Mouse (Mus musculus): ENCODE measurements around the gene Olfr113. TPM values are rescaled to one million over a fixed set of nuclear protein-coding genes. Genes with fewer than 3 reads are reported as not detected.
"Not testable (repeated sequence)": the region's sequence is repeated elsewhere in the genome, so short reads cannot be mapped to it uniquely, and the experiment has no call there.

Gene Olfr113
- total RNA-seq (2021), result not detected
- long read RNA-seq, experiment 1, result 0 reads
- long read RNA-seq, experiment 2, result 0 reads

GRCm38 (mm10) chr17:37577563-37577962 lies at the start of gene Olfr113:
Gene Olfr113 (minus strand): TSS chr17:37577663.
- DNase-seq (ENCODE audit: low spot score in 2 of 2), result no peak

DNA sequence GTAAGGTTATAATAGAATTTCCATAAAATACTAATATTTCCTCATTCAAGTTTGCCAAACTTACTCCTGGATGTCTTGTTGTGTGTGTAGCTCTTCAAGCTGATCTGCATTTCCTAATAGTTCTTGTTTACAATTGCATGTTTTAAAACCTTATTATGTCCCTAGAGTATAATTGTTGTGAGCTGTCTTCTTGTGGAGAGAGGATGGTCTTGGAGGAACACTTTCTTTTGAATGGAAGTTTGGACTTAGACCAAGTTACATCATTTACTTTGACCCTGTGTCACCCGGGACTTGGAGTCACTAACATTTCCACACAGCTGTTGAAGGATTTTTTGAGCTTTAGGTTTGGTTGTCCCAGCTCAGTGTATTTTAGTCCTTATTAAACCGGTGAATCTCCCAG lies 49.5 kb upstream of the Olfr113 start, which contains the start of the genes Olfr115 and Olfr116:
Gene Olfr115 (minus strand): TSS at position 101 of the 400 bp plus-strand sequence.
Gene Olfr116 (minus strand): TSS at position 191 of the 400 bp plus-strand sequence.
- no peak for DNase-seq (ENCODE audit: low spot score in 2 of 2)

DNA sequence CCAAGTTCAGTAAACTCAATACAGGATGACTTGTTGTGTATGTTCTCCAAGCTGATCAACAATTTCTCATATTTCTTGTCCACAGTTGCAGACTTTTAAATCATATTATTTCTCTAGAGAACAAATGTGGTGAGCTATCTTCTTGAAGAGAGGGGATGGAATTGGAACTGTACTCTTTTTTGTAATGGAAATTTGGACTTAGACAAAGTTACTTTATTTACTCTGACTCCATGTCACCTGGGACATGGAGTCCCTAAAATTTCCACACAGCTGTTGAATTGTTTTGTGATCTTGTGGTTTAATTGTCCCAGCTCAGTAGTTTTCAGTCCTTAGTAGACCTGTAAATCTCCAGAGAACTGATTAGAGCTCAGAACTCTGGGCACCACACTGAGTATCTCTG lies 15.2 kb upstream of the Olfr113 start, which contains the start of gene Olfr114:
Gene Olfr114 (minus strand): TSS at position 101 of the 400 bp plus-strand sequence.
- no peak for DNase-seq (ENCODE audit: low spot score in 2 of 2)

GRCm38 (mm10) chr17:37569351-37569750 lies 8.1 kb downstream of the Olfr113 start, which contains the start of gene Olfr112:
Gene Olfr112 (minus strand): TSS chr17:37569451.
- no peak for DNase-seq (ENCODE audit: low spot score in 2 of 2)

- no peak for DNase-seq (ENCODE audit: low spot score in 2 of 2)
Observed at GRCm38 (mm10) chr17:37558913-37559615, 18.4 kb downstream of the Olfr113 start.

- no peak for DNase-seq (ENCODE audit: low spot score in 2 of 2)
Observed at GRCm38 (mm10) chr17:37543800-37544435, 33.5 kb downstream of the Olfr113 start.

DNA sequence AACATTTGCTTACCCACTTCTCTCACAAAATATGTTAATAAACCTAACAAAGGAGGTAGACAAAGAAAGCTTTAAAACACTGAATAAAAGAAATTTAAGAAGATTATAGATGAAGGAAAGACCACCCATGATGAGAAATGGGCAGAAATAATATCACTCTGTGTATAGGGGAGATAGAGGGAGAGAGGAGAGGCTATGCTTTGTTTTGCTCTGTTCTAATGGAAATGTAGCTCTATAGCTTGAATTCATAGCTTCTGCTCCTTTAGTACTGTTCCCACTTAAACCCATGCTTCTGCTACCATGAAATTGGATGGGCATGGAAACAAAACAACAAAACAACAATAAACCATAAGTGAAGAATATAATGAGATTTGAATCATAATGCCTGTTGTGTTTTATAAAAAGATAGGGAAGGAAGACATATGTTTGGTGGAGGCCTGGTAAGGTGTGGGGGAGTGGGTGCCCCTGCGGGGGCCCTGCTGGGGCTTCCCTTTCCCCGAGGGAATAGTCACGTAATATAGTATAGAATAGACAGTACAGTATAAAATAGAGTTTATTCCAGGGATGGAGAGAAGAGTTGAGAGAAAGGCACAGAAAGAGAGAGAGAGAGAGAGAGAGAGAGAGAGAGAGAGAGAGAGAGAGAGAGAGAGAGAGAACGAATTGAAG lies 35.9 kb downstream of the Olfr113 start:
- DNase-seq (ENCODE audit: low spot score in 2 of 2), result no peak

DNA sequence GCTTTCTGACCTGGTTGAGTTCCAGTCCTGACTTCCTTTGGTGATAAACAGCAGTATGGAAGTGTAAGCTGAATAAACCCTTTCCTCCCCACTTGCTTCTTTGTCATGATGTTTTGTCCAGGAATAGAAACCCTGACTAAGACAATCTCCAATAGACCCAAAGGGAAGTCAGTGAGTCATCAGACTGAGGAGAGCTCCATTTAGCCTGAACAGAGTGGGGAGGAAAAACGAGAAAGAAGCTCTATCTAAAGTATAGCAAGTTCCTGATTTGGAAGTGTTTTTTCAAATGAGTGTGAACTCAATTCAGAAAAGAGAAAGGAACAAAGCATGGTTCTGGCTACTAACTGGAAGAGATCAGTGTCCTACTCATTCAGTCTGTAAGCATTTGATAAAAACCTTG lies 39.0 kb downstream of the Olfr113 start:
- not testable (repeated sequence) for DNase-seq (ENCODE audit: low spot score in 2 of 2)

GRCm38 (mm10) chr17:37535173-37535572 lies 42.3 kb downstream of the Olfr113 start:
- DNase-seq (ENCODE audit: low spot score in 2 of 2), result no peak

GRCm38 (mm10) chr17:37525427-37525826 lies 52.0 kb downstream of the Olfr113 start:
- DNase-seq (ENCODE audit: low spot score in 2 of 2), result not testable (repeated sequence)

- not testable (repeated sequence) for DNase-seq (ENCODE audit: low spot score in 2 of 2)
Observed at GRCm38 (mm10) chr17:37524612-37525011, 52.9 kb downstream of the Olfr113 start.

Other genes with a start within 250 kb of the Olfr113 start
- not detected for gene Olfr103, start 238.0 kb downstream of the Olfr113 start, total RNA-seq (2021)
- gene Olfr104-ps, start 218.1 kb downstream of the Olfr113 start, total RNA-seq (2021), result not detected
- gene Olfr105-ps, start 198.6 kb downstream of the Olfr113 start, total RNA-seq (2021), result not detected
- not detected for gene Olfr106-ps, start 187.3 kb downstream of the Olfr113 start, total RNA-seq (2021)
- gene Olfr107, start 178.4 kb downstream of the Olfr113 start, total RNA-seq (2021), result under 1 TPM in 1 of 2 experiments, not detected in 1; 0.10 TPM
- not detected for gene Olfr108, start 132.2 kb downstream of the Olfr113 start, total RNA-seq (2021)
- gene Olfr109, start 118.7 kb downstream of the Olfr113 start, total RNA-seq (2021), result not detected
- not detected for gene H2-M2, start 94.1 kb downstream of the Olfr113 start, total RNA-seq (2021)
- not detected for gene Olfr110, start 85.2 kb downstream of the Olfr113 start, total RNA-seq (2021)
- gene Olfr111, start 69.6 kb downstream of the Olfr113 start, total RNA-seq (2021), result not detected
- not detected for gene Olfr112, start 8.2 kb downstream of the Olfr113 start, total RNA-seq (2021)
- not detected for gene Olfr114, start 15.1 kb upstream of the Olfr113 start, total RNA-seq (2021)
- gene Olfr115, start 49.4 kb upstream of the Olfr113 start, total RNA-seq (2021), result not detected
- not detected for gene Olfr116, start 49.5 kb upstream of the Olfr113 start, total RNA-seq (2021)
- gene Olfr117, start 86.1 kb upstream of the Olfr113 start, total RNA-seq (2021), result not detected
- gene Olfr118, start 89.3 kb upstream of the Olfr113 start, total RNA-seq (2021), result not detected
- gene Olfr119, start 118.9 kb upstream of the Olfr113 start, total RNA-seq (2021), result not detected
- not detected for gene Olfr120, start 144.1 kb upstream of the Olfr113 start, total RNA-seq (2021)
- not detected for gene Olfr121, start 171.2 kb upstream of the Olfr113 start, total RNA-seq (2021)
- gene Olfr122, start 190.9 kb upstream of the Olfr113 start, total RNA-seq (2021), result not detected
- not detected for gene Olfr123, start 215.9 kb upstream of the Olfr113 start, total RNA-seq (2021)
- not detected for gene Olfr124, start 222.2 kb upstream of the Olfr113 start, total RNA-seq (2021)